Mouse (Mus musculus) ES-E14 (cell line): Measurements from ENCODE around the gene Lcn6.

ENCODE experiments used
- MAFK ChIP-seq: IDR thresholded peaks from 2 replicates; pipeline ENCODE4 v1.6.1; 2014; ENCODE audit warnings: mild to moderate bottlenecking, low read depth, low read length, inconsistent platforms; ENCODE audit not compliant: insufficient read depth
- ZNF384 ChIP-seq: IDR thresholded peaks from 2 replicates; pipeline ENCODE4 v1.6.1; 2012; ENCODE audit warnings: low read depth, low read length, inconsistent platforms

DNA sequence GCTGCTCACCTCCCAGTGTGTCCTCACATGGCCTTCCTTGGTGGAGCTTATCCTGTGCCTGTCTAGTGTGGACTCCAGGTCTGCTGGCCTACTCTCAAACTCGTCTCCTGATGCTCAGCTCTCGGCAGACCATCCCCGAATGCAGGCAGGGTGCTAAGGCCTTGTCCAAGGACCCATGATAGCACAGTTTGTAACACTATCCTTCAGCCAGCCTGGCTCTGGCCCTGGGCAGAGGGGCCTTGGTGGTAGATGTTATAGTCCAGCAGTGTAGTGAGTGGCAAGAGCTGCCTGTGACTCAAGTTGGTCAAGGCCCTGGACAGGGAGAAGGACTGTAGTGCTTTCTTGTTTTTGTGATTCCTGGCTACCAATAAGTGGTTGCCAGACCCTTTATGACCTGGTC lies 43.0 kb upstream of the Lcn6 start:
- TF ChIP-seq MAFK (no peak), ZNF384 (no peak)
